Mouse (Mus musculus) effector memory CD4-positive, alpha-beta T cell, adult 7 months (primary cell): ENCODE measurements around the gene Fxyd4. TPM values are rescaled to one million over a fixed set of nuclear protein-coding genes. Genes with fewer than 3 reads are reported as not detected.

Experiments used
- polyA plus RNA-seq: library from polyadenylated mRNA; unstranded; fragments of 100-300 nt; shearing (Covaris generic); gene quantifications from one replicate; pipeline ENCODE4 v1.2.1, GENCODE M21; 2017

Gene Fxyd4
- 2.7 TPM for polyA plus RNA-seq

GRCm38 (mm10) chr6:117937222-117937932 is at the start of gene Fxyd4:
TSS of gene Fxyd4 (minus strand) at chr6:117937692.

GRCm38 (mm10) chr6:117900126-117901080 is 37.1 kb downstream of the Fxyd4 start, which contains the start of gene Hnrnpf:
TSS of gene Hnrnpf (plus strand) at chr6:117900324.

Other genes with a start within 250 kb of the Fxyd4 start
- gene Zfp637, start 96.5 kb downstream of the Fxyd4 start, polyA plus RNA-seq, result 9.6 TPM
- 2.9 TPM for gene Zfp239, start 75.6 kb downstream of the Fxyd4 start, polyA plus RNA-seq
- gene Hnrnpf, start 37.4 kb downstream of the Fxyd4 start, polyA plus RNA-seq, result 1,280 TPM
- gene Rasgef1a, start 73.7 kb upstream of the Fxyd4 start, polyA plus RNA-seq, result 0.90 TPM
- gene Csgalnact2, start 201.4 kb upstream of the Fxyd4 start, polyA plus RNA-seq, result 12.9 TPM